Mouse (Mus musculus) gastrocnemius, postnatal 25 days (tissue): Measurements from ENCODE around the gene Fam217a. TPM values are rescaled to one million over a fixed set of nuclear protein-coding genes. Genes with fewer than 3 reads are reported as not detected.
"Not testable (repeated sequence)": the region's sequence is repeated elsewhere in the genome, so short reads cannot be mapped to it uniquely, and the experiment has no call there.

ENCODE experiments used
- DNase-seq: peaks from one replicate; pipeline ENCODE4 v3.0.0; 2022
- long read RNA-seq, 2 experiments: library from polyadenylated mRNA; stranded (forward); transcript quantifications; one replicate each; pipeline ENCODE4 v2.0.0; 2021
- total RNA-seq, 2 experiments: library from RNA; stranded (reverse); gene quantifications; 1 replicate in 1 of 2; 2 replicates in 1 of 2; pipeline ENCODE4 v1.2.3; 2021

Gene Fam217a
- not detected for total RNA-seq
- long read RNA-seq, experiment 1 = 0 reads
- long read RNA-seq, experiment 2 = 0 reads

DNA sequence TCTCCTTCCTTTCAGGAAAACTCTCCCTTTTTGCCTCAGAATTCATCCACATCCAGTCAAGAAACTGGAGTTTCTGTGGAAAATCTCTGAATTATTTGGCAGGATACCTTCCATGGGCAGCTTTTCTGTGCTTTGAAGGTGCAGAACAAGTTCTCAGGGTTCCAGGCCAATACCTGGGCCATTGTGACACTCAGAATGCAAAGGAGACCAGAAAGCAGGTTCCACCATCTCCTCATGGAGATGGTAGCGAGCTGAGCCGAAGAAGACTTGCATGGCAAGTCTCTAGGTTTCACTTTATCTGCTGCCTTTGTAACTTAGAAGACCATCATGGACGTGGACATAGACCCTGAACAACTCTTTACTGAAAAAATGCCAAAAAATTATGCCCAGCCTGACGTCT is at the start of gene Fam217a, which contains the start of gene 4933417A18Rik:
Fam217a (minus strand) TSS at position 101 of the 400 bp plus-strand sequence.
4933417A18Rik (plus strand) TSS at position 200 of the 400 bp plus-strand sequence.
- DNase-seq = no peak

DNA sequence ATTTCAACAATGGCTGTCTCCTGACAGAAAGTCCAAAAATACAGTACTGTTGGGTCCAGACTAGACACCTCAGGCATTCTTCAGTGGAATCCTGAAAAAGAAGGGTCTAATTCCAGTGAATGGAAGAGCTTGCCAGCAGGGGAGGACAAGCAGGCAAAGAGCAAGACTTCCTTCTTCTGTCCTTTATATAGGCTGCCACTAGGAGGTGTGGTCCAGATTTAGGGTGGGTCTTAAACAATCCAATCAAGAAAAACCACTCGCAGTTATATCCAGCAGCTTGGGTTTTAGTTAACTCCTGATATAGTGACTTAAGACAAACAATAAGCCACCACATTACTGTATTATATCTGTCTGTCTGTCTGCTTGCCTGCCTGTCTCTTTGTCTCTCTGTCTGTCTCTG is 49.7 kb upstream of the Fam217a start:
- DNase-seq = no peak

DNA sequence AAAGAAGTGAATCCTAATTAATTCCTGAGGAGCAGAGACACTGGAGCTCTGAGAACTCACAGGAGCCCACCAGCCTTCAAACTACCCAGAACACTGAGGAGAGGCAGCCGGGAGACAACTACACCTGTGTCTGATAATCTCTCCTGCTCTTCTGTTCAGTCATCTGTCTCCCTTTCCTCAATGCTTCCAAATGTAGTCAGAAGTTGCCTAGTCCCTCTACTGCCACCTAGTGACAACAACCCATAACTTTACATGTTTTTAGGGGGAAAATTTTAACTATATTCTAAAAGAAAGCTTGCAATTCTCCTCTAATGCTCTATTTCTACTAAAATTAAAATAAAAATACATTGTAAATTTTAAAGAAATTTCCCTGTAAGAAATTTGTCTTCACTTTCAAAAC is 49.0 kb upstream of the Fam217a start:
- no peak for DNase-seq

DNA sequence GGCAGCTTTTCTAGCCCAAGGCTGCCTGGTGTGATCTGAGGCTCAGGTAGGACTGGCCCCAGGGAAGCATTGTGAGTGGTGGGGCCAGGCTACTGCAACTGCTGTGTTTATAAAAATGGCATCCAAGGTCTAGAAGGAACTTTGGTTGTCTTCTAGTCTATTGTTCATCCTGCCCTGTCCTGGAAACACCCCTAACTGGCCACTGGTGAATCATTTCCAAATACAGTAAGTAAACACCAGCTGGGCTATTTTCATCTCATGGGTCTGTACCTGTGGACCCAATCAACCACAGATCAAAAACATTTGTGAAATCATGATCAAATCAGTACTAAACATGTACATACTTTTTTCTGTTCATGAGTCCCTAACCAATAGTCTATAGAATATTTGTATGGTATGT is 48.3 kb upstream of the Fam217a start:
- DNase-seq = not testable (repeated sequence)

DNA sequence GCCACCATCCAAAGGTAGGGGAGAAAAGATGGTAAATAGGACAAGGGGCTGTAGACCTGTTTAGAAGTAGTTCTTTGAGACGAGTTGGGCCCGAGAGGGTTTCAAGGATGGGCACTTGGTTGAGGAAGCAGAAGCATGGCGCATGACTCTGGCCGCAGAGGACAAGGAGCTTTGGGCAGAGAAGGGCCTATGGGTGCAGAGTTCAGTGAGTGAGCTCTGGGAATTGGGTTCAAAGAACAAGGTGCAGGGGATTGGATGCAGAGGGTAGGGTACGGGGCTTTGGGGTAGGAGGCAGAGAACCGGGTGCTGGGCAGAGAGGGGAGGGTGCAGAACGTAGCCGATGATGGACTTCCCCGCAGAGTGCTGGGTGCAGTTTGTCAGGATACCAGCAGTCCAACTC is 41.5 kb upstream of the Fam217a start:
- not testable (repeated sequence) for DNase-seq

DNA sequence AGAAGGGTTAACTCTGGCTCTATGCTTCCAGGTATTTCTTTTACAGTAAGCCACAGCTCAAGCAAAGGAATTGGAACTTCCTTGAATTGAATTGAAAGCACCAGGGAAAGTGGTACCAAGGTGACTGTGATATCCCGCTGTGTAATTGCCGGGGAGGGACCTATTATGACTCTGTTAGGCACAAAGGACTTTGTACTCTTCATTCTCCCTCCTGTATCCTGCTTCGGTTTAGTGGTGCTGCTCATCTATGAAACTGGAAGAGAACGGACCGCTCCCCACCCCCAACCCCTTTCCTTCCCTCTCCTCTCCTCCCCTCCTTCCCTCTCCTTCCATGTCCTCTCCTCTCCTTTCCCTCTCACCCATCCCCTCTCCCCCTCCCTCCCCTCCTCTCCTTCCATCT is 40.8 kb upstream of the Fam217a start:
- DNase-seq = no peak

DNA sequence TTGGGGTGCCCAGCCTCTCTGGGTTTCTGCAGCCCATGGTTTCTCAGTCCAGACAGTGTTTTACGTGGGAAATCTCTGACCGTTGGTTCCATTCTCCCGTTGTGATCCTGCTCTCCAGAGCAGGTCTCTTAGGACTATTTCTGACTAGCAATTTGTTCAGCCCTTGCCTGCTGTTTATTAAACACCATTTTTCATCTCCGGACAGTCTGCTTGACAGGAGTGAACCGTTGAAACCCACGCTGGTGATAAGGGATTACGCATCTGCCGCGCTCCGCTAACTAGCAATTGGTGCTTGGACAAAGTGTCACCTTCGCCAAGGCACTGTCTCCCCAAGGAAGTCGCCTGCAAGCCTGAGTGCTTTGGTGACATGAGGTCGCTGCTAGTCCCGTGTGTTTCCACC is 40.3 kb upstream of the Fam217a start:
- no peak for DNase-seq

DNA sequence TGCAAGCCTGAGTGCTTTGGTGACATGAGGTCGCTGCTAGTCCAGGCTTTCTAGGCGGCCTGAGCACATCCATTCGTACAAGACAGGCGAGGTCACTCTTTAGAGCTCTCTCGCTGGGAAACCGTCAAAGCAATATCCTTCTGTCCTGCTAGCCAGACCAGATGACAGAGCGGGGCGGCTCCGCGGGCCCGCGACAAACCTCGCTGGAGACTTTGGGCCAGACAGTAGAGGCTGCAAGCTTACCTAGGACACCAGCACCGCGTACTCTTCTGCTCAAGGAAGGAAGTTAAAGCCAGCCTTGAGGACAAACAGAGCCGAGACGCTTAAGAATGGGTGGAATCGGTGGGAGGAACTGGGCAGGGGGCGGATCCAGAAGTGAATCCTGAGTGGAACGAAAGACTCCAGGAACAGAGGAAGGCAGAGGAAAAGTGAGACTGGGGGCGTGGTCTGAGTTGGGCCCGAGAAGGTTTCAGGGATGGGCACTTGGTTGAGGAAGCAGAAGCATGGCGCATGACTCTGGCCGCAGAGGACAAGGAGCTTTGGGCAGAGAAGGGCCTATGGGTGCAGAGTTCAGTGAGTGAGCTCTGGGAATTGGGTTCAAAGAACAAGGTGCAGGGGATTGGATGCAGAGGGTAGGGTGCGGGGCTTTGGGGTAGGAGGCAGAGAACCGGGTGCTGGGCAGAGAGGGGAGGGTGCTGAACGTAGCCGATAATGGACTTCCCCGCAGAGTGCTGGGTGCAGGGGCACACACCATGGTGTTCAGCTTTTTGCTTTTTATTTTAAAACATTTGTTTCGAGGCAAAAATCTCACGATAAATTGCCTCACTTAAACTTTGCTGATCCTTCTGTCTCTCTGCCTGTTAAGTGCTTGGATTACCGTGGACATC is 39.6 kb upstream of the Fam217a start, which contains the start of gene Eci3:
Eci3 (minus strand) TSS at position 300 of the 887 bp plus-strand sequence.
- peak; percentile 13 for DNase-seq

DNA sequence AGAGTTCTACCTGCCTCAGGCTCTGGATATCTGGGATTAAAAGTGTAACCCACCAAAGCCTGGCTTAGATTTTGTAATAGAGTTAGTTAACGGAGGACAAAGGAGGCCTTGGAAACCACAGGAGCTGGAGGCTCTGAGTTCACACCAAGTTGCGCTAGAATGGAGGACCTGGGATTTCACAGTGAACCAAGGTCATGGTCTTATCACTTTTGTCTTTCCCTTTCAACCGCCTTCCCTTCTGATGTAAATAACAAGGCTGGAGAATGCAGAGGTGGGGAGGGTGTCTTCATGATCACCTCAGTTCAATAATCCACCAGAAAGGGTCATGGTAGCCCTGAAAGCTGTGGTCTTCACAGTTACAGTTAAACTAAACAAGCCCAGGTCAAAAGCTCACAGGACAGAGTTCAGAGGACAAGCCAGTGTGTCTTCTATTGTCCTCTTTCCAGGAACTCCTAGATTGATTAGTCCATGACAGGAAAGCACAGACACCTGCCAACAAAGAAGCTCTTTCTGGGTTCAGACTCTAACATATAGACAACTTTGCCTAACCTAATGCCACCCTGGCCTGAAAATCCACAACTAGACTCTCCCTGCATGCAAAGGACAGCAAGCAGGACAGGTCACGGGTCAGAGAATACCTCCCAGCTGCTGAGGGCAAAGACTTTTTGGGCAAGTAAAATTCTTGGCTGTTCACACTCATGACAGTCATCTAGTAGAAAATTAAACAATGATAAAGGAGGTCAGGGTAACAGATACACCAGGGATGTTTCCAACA is 37.1 kb upstream of the Fam217a start:
- no peak for DNase-seq

DNA sequence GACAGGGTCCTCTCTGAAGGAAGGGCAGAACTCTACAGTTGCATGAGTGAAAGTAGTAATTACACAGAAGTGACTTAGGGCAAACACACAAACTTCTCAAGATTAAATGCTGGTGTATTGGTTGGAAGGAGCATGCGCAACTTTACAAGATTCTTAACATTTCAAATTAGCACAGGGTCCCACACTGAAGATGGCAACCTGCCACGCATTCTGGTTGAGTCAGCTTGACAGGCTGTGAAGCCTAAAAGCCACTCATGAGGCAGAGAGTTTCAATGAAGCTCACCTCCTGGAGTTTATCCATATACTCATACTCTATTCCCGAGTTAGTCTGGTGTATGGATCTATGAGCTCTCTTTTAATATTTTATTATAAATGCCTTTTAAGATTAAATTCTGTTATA is 34.0 kb upstream of the Fam217a start:
- DNase-seq = not testable (repeated sequence)

DNA sequence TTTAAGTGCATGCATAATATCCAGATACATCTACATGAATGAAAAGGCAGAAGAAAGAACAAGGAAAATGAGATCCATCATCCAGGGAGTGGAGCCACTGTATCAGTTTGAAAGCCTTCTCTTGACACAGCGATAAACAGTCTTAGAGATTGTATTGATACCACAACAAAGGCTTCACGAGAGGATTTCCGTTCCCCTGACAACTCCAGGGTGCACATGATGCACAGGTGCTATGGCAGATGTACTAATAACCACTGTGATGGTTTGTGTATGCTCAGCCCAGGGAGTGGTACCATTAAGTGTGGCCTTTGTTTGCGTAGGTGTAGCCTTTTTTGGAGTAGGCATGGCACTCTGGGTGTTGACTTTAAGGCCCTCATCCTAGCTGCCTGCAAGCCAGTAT is 32.8 kb upstream of the Fam217a start:
- no peak for DNase-seq

DNA sequence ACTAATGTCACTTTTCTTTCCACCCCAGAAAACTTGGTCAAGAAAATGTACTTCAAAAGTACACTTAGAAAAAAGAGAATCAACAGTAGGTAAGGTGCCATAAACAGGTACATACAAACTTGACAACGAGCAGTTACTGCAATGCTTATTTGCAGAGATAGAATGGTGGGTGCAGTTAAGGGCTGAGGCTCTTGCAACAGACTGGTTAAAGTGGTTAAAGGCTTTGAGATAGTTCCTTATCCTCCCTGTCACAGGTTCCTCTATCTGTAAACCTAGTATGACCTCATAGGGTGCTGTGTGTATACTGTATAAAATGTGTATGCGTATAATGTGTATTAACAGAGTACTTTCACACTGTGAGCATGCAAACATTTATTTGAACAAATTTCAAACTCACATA is 27.3 kb upstream of the Fam217a start:
- DNase-seq = not testable (repeated sequence)

DNA sequence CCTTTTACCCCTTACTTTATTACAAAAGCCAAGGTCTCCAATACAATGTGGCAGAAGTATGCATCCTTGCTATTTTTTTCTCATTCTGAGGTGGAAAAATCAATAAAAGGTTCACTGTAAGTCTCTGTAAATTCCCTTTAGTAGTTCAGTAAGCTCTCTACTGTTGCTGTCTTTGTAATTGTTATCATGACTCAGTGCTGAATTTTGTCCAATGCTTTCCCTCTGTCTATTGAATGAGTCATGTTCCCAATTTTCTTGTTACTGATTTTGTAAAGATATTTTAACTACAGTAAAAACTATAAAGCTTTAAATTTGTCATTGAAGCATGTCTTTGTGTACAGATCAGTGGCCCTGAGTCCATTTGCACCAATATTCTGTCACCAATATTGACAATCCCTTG is 18.3 kb upstream of the Fam217a start:
- no peak for DNase-seq

DNA sequence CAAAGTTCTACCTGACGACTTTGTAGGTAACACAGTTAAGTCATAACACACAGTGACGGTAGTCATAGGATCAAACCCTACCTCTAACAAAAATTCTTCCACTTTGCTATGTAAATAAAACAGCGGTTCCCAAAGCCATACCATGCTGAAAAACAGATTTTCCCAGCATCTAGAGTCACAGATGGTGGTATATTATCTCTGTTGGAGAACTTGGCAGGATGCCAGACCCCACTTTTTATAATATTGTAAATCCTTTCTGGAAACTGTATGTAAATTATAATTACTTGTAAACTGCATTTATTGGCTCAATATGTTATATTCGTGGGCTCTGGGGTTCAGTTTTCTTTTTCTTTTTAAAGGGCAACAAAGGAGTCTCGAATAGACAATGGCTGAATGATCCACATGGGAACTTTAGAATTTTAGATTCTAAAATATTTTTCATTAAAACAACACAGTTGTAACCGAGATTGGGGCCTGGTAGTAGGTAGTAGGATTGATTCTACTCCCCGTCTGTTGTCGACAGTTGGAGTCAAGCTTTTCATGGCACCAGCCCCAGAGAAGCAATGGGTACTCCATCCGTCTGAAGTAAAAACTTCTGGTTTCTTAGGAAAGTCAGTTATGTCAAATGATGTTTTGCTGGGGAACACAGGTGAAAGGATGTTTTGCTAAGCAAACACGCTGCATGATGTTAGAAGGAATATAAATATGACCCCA is 11.0 kb upstream of the Fam217a start:
- no peak for DNase-seq

DNA sequence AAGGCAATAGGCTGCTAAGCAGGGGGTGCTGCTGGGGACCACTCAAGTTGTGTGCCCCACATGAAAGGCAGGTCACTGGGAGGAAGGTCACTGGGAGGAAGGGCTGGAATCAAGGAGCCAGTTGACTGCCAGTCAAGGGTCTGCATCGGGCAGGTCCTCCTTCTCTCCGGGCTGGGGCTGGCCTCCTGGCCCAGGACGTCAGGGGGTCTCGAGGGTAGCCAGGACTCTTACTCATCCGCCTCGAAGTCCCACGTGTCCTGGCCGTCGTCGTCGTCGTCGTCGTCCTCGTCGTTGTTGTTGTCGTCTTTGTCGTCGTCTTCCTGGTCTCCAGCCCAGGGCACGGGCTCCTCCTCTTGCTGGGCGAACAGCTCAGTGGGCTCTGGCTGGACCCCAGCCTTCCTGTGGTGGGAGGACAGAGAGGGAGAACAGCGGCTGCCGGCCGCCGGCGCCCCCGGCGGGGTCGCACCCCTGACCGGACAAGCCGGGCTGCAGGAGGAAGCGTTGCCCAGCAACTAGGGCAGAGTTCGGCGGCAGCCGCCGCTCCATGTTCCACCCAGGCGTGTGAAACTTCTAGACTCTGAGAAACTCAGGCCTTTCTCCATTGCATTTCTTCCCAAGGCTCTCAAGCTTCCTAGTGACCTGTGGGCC is 7.5 kb downstream of the Fam217a start:
- no peak for DNase-seq

DNA sequence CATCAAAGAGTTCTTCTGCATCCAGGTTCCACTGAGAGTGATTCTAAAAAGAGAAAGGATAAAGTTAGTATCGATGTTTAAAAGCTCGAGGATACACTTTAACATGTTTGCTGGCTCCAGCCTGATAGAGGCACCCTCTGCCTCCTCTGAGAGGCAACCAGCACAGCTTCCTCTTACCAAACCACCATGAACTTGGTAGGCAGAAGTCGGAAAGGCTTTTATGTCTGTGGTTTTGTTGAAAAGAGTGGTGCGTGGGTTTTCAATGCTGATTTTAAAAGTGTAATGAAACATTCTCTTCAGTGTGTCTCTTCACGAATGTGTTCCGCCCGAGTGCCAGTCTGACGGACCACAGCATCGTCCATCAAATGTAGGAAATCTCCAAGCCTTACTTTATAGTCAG is 9.5 kb downstream of the Fam217a start:
- DNase-seq = no peak

DNA sequence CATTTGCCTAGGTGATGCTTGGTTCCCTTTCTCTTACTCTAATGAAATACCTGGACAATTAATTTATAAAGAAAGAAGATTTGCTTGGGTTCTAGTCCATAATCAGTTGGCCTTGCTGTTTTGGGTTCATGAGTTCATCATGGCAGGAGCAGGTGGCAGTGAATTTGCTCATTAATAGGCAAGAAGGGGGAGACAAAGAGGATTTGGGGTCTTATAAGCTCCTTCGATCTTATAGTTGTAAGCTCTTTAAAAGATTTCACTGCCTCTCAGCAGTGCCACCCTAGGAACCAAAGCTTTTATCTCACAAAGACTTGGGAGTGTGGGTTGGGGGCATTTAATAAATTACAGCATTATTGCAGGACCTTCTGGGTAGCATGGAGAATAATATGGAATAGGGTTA is 31.2 kb downstream of the Fam217a start:
- DNase-seq = no peak

DNA sequence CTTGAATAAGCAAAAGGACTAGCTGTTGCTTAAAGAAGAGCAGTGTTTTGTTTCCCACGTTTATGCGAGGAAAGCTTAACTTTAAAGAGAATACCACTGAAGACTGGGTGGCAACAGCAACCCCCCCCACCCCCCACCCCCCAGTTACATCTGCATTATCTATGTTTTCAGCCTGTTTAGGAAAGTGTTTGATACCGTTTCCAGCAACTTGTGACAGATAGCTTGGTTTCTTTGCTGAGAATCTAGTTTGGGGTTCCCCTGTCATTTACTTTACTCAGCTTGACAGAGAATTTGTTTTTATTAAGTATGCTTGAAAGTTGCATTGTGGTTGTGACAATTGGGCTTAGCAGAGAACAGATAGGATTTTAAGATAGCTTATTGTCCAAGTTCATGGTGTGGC is 47.6 kb downstream of the Fam217a start:
- DNase-seq = no peak

DNA sequence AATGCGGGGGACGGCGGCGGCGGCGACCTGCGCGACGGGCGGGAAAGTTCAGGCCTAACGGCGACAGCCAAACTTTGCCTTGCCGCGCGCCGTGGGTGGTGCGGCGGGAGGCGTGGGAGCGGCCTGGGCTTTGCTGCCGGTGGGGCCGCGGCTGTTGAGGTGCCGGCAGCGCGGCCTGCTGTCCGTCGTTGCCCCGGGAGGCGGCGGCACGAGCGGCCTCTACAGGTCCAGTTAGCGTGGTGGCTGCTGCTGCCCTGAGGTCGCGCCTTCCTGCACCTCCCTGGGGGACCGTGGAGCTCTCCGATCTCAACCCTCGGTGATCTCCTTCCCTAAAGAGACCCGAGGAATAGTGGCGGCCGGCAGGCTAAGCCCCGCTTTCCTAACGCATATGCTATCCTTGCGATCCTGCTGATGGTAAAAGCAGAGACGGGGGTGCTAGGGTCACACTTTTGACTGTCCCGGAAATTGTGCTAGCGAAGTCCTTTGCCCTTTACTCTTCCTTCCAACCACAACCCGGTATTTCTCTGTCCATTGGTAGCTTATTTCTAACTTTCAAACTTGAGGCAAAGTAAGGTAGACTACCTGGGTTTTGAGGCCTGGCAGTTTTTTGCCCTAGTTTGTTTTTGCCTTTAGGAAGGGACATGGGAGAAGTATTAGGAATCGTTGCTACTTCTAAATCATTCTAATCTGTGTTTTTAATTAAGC is 48.2 kb downstream of the Fam217a start:
- DNase-seq = no peak

DNA sequence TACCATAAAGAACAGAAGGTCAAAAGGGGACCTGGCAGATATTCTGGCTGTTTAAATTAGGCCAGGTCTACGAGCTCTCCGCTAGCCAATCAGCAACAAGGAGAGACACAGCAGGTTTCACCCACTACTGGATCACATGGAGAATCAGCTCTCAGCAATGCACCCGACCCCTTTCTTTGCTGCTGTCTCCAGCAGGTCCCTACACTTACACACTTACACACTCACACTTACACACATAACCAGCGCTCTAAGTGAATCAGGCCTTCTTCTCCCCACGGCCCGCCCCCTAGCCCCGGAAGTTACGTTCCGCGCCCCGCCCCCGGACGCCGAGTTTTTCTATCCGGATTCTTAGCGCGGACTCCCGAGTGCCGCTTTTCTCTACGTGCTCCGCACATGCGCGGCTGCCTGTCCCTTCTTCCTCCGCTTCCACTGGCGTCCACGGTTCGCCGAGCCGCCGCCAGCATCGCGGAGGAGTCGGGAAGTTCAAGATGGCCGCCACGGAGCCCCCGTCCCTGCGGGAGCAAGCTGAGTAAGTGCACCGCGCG is 48.9 kb downstream of the Fam217a start, which contains the start of gene Prpf4b:
Prpf4b (plus strand) TSS at position 137 of the 545 bp plus-strand sequence.
- DNase-seq = peak; percentile 93

DNA sequence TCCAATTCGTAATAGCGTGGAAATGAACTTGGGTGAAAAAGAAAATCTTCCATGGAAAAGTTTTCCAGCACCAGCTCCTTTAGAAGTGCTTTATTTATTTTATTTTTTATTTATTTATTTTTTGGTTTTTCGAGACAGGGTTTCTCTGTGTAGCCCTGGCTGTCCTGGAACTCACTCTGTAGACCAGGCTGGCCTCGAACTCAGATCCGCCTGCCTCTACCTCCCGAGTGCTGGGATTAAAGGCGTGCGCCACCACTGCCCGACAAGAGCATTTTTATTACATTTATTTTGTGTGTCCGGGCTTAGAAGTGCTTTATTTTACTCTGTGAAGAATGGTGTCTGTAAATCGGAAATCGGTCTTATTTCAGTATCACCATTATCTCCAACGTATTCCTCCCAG is 49.4 kb downstream of the Fam217a start:
- peak; percentile 28 for DNase-seq
